Mouse (Mus musculus): ENCODE results near the gene Adgra1. TPM values are rescaled to one million over a fixed set of nuclear protein-coding genes. Genes with fewer than 3 reads are reported as not detected.

Adgra1 gene
- total RNA-seq, 2 experiments from 2014 or later, result not detected

DNA sequence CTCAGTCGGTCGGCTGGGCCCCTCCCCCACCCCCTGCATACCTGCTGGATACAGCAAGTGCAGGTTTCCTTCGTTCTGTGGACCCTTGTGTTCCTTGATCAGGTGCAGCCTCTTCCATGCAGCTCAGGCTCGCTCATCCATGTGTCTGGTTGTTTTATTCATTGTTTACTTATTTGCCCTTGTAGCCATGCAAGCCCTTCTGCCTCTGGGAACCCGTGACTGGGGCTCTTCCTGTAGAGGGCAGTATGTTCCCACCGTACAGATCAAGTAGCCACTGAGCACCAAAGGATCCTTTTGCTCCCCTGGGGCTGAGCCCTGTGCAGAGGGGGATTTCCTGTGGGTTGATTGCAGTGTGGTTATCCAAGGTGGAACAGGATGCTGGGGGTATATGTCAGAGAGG, 71.7 kb downstream of the Adgra1 start:
- no peak for DNase-seq (ENCODE audit: low spot score)

DNA sequence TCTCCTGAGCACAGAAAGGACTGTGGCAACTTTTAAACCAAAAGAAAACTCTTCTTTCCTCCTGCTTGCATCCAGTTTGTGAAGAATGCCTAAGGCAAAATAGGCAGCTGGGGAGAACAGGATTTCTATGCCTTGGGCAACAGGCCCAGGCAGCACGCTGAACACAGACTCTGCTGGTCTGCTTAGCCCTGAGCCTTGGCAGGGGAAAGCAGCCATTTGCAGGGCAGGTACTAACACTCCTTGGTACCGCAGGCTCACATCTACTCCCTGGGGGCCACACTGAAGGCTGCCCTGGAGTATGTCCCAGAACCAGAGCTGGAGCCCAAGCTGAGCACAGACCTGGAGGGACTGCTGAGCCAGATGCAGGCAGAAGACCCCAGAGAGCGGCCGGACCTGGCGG, 74.2 kb downstream of the Adgra1 start:
- DNase-seq (ENCODE audit: low spot score), result no peak

DNA sequence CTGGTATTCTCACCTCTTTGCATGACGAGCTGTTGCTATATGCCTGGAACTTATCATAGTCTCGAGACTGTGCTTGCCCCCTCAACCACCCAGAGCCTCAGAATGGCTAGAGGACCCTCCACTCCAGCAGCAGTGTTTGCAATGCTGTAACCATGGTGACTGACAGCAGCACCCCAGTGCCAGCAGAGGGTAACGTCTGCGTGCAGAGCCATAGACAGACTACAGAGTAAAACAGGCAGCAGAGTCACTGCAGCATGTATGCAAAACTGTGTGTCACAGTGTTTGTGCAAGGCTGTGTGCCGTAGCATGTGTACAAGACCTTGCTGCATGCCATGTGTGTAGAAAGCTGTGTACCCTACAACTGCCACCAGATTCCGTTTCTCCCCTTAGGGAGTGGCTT, 75.5 kb downstream of the Adgra1 start:
- no peak for DNase-seq (ENCODE audit: low spot score)

DNA sequence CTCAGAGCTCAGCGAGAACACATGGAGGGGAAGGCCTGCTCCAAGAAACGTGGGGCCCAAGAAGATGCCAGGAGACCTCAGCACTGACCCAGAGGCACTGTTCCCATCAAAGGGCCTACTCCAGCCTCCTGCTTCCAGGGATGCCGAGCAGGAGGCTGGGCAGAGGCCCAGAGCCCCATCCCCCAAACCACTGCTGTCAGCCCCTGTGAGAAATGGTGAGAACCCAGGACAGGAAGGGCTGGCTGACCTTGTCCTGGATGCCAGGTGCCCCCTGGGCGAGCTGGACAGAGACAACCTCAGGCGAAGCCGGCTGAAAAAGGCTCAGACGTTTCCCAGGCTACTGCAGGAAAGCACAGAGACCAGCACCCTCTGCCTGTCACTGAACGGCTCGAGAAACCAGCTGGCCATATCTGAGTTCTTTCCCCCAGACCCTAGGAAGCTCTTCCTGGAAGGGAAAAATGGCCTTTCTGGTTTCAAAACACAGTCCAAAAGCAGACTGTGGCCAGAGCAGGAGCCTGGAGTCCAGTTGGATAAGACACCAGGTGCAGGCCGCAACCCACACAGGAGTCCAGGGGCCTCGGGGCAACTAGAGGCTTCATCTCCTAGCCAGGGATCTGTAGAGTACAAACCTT, 76.3 kb downstream of the Adgra1 start:
- no peak for DNase-seq (ENCODE audit: low spot score)

DNA sequence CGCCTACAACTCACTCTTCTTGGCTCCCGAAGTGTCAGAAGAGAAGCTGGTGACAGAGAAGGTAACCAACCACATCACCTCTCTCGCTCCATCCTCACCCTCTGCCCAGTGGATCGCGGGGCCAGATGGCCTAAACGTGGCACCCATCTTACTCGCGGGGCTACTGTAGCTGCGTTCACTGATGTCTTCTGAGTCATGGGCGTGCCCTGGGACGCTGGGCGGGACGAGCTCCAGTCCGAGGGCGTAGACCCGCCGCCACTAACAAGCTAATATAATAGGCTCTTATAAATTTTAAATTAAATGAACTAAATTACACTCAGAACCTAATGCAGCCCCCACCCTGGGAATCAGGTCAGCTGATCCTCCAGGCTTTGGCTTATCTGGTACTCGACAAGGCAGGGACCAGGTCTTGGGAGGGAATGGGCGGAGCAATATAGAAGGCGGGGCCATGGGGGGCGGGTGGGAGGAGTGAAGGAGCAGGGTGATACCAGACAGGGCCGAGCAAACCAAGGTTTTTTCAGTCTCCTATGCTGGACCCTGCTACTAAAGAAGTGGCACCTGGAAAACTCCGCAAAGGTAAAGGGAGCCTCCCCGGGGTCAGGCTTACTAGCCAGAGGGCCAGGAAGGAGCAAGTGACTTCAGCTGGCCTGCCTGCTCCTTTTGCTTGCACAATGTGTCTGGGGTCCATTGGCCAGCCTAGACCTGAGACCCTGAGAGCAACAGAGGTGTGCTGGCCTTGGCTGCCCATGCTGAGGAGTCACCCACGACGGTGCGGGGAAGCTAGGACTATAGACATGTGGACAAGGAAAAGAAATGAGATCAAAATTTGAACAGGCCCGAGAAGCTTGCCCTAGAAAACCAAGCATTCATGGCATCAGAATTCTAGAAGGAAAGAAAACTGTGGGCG, 80.4 kb downstream of the Adgra1 start:
- no peak for DNase-seq (ENCODE audit: low spot score)

DNA sequence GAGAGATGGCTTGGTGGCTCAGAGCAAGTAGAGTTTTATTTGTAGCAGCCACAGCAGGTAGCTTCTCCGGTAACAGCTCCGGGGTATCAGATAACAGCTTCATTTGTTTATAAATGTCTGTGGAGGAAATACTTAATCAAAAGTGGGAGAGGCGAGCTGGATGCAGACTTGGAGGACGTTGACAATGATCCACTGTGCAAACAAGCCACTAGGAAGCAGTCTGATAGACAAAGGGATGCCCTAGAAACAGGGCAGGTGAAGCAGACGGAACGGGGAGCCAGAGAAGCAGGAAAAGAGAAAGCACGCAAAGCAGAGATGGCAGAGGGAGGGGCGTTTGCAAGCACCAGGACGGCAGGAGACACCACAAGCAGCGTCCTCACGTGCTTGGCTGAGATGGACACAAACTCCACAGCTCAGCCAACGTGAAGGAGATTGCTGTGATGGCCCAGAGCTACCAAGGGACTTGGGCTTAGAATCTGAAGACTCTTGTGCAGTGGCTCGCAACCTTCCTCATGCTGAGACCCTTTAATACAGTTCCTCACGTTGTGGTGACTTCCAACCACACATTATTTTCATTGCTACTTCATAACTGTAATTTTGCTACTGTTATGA, 81.8 kb downstream of the Adgra1 start:
- no peak for DNase-seq (ENCODE audit: low spot score)

DNA sequence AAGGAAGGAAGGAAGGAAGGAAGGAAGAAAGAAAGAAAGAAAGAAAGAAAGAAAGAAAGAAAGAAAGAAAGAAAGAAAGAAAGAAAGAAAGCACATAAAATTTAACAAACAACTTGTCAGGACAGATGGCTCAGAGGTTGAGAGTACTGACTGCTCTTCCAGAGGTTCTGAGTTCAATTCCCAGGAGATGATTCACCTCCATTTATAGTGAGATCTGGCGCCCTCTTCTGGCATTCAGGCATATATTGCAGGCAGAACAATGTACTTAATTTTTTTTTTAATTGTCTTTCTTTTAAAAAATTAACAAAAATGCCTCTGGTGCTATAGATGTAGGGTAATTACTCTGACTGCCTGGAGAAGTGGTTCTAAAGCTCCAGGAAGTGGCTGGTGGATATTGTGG, 82.4 kb downstream of the Adgra1 start:
- DNase-seq (ENCODE audit: low spot score), result no peak

DNA sequence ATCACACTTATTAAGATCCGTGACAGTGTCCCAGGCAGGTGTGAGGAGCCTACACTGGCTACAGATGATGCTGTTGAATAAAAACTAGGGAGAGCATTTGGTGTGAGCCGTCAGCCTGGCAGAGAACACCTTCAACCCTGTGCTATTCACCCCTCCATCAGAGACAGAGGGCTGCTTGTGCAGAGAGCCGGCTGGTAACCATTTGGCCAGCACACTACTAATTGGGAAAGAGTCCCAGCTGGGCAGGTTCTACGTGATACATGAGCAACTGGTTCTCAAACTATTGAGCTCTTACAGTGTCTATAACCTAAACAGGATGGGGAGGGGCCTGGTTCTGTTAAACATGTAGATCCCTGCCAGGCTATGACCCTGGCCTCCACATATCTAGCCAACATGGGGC, 84.3 kb downstream of the Adgra1 start:
- no peak for DNase-seq (ENCODE audit: low spot score)

Other genes starting within 250 kb of the Adgra1 start
- gene Cfap46, start 150.4 kb upstream of the Adgra1 start, total RNA-seq (2021), result not detected
- gene Kndc1, start 60.5 kb downstream of the Adgra1 start, total RNA-seq (2021), result not detected
- not detected for gene Utf1, start 109.6 kb downstream of the Adgra1 start, total RNA-seq (2021)
- gene 6430531B16Rik, start 144.6 kb downstream of the Adgra1 start, total RNA-seq (2021), result not detected
- under 1 TPM; 0.30 to 0.47 TPM for gene Adam8, start 158.4 kb downstream of the Adgra1 start, total RNA-seq (2021)
- 1 to 10 TPM; 8.3 to 8.6 TPM for gene Zfp511, start 202.2 kb downstream of the Adgra1 start, total RNA-seq (2021)
- 10 to 100 TPM; 23.2 to 23.6 TPM for gene Tubgcp2, start 202.5 kb downstream of the Adgra1 start, total RNA-seq (2021)
- gene Msx3, start 214.9 kb downstream of the Adgra1 start, total RNA-seq (2021), result not detected
- gene Caly, start 248.4 kb downstream of the Adgra1 start, total RNA-seq (2021), result under 1 TPM; 0.52 to 0.53 TPM

Data from gastrocnemius, adult 18-20 months (tissue).